Mouse (Mus musculus) erythroblast, embryonic 14.5 days (primary cell): Measurements from ENCODE around the gene Rab33b.

ENCODE experiments used
- GATA1 ChIP-seq: IDR thresholded peaks from 2 replicates; pipeline ENCODE4 v1.6.1; 2012; ENCODE audit warnings: low read length, inconsistent platforms, mixed read lengths
- TAL1 ChIP-seq: IDR thresholded peaks from 3 replicates; pipeline ENCODE4 v1.6.1; 2012; ENCODE audit warnings: low read length, inconsistent platforms, mixed read lengths

- TF ChIP-seq GATA1 (no peak), TAL1 (no peak)
Measured at GRCm38 (mm10) chr3:51518763-51519121, 35.0 kb downstream of the Rab33b start.
